Mouse (Mus musculus): ENCODE measurements around the gene Hnrnpab. TPM values are rescaled to one million over a fixed set of nuclear protein-coding genes. Genes with fewer than 3 reads are reported as not detected.

The Hnrnpab gene
- polyA plus RNA-seq, 1 experiment from 2014 or later: 636 TPM

- Histone ChIP-seq H3K4me3 (no peak overlapping the region), H3K27me3 (replicated peaks; ENCODE audit: low read depth, poor library complexity, severe bottlenecking) (no peaks in the 10 kb centered on the region), H3K36me3 (replicated peaks) (peaks cover 24% of the 10 kb centered on the region), H3K4me1 (peaks cover 13% of the 10 kb centered on the region), H3K9me3 (no peaks in the 10 kb centered on the region), H3K27ac (replicated peaks) (no peak overlapping the region)
- 85% methylated on average over 7 of the region's 7 CpGs for WGBS
- no peak for DNase-seq (ENCODE audit: low spot score)
Measured at GRCm38 (mm10) chr11:51577587-51577986, 29.1 kb downstream of the Hnrnpab start.

DNA sequence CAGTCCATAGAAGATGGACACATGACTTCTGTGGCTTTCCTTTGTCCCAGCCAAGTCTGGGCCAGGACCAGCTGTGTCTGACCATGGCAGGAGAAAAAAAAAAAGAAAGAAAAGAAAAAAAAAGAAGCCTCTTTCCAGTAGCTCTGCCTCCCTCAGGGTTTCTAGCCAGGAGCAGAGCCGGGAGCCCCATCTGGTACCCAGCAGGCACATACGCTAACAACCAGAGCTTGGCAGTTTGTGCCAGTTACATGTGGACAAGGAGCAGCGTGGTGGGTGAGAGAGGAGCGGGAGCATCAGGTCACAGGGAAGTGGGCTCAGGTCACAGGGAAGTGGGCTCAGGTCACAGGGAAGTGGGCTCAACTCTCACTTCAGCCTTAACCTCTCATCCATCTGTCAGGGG is 30.2 kb downstream of the Hnrnpab start:
- 87% methylated on average over 4 of the region's 4 CpGs for WGBS
- peaks cover 24% of the 10 kb centered on the region for H3K36me3 ChIP-seq (replicated peaks)
- no peak for DNase-seq (ENCODE audit: low spot score)
- H3K9me3 ChIP-seq: no peaks in the 10 kb centered on the region
- H3K27me3 ChIP-seq (replicated peaks; ENCODE audit: low read depth, poor library complexity, severe bottlenecking): no peaks in the 10 kb centered on the region
- no peak overlapping the region for H3K27ac ChIP-seq (replicated peaks)
- H3K4me3 ChIP-seq: no peak overlapping the region
- H3K4me1 ChIP-seq: peaks cover 16% of the 10 kb centered on the region

DNA sequence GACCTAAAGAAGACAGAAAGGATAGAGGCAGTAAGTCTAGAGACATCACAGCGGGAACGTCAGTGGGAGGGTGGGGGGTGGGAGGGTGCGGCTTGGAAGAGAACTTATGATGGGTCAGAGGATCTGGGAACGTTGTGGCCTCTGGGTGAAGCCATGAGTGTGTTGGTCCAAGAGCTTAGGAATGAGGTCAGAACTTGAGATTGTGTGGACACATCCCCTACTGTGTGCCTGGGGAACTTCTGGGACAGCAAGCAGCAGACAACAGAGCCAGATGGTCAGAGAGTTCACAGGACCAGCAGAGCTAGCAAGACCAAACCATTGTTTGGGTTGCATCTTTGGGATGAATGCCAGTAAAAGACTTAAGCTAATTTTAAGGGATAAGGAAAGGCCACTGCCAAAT is 37.8 kb downstream of the Hnrnpab start:
- Histone ChIP-seq H3K27ac (replicated peaks) (no peak overlapping the region), H3K27me3 (replicated peaks; ENCODE audit: low read depth, poor library complexity, severe bottlenecking) (no peaks in the 10 kb centered on the region), H3K4me1 (peaks cover 25% of the 10 kb centered on the region), H3K9me3 (no peaks in the 10 kb centered on the region), H3K36me3 (replicated peaks) (peaks cover 25% of the 10 kb centered on the region), H3K4me3 (no peak overlapping the region)
- 92% methylated on average over 4 of the region's 4 CpGs for WGBS
- no peak for DNase-seq (ENCODE audit: low spot score)

GRCm38 (mm10) chr11:51565951-51566350 is 40.7 kb downstream of the Hnrnpab start:
- peaks cover 23% of the 10 kb centered on the region for H3K36me3 ChIP-seq (replicated peaks)
- H3K27me3 ChIP-seq (replicated peaks; ENCODE audit: low read depth, poor library complexity, severe bottlenecking): no peaks in the 10 kb centered on the region
- DNase-seq (ENCODE audit: low spot score): no peak
- 86% methylated on average over 6 of the region's 6 CpGs for WGBS
- no peaks in the 10 kb centered on the region for H3K9me3 ChIP-seq
- H3K4me3 ChIP-seq: no peak overlapping the region
- H3K4me1 ChIP-seq: peaks cover 9% of the 10 kb centered on the region; the same call in 1 of the 2 replicates
- no peak overlapping the region for H3K27ac ChIP-seq (replicated peaks)

DNA sequence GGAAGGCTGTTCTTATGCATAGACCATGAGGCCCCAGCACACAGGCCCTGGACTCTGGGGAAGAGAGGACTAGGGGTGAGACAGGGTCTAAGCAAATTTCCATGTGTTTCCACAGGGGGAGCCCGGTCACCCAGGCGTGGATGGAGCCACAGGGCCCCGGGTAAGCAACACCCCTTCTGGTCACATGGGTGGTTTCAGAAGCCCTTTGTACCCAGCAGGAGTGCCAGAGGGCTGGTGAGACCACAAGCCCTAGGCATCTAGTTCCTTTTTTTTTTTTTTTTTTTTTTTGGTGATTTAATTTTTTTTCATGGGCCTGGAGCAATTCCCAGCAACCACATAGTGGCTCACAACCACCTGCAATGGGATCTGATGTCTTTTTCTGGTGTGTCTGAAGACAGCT is 41.6 kb downstream of the Hnrnpab start:
- no peak for DNase-seq (ENCODE audit: low spot score)
- Histone ChIP-seq H3K9me3 (no peaks in the 10 kb centered on the region), H3K4me3 (no peak overlapping the region), H3K36me3 (replicated peaks) (peaks cover 23% of the 10 kb centered on the region), H3K27me3 (replicated peaks; ENCODE audit: low read depth, poor library complexity, severe bottlenecking) (no peaks in the 10 kb centered on the region), H3K4me1 (peaks cover 7% of the 10 kb centered on the region; the same call in 1 of the 2 replicates), H3K27ac (replicated peaks) (peak overlapping the region; percentile 32; the same call in 1 of the 2 replicates)
- WGBS: 45% methylated on average over 3 of the region's 3 CpGs

DNA sequence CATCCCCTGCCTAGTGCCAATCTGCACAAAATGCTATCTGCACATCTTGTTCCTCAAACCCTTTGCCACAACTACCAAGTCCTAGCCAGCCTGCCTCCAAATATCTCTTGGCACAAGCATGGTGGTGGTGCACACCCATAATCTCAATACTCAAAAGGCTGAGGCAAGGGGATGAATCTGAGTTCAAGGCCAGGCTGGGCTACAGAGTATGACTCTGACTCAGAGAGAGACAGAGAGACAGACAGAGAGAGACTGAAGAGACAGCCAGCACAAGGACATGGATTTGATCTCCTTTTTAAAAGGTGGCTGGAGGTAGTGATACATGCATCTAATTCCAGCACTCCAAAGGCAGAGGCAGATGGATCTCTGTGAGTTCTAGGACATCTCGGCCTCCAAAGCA is 43.4 kb downstream of the Hnrnpab start:
- no peak overlapping the region for H3K27ac ChIP-seq (replicated peaks)
- no peaks in the 10 kb centered on the region for H3K9me3 ChIP-seq
- H3K27me3 ChIP-seq (replicated peaks; ENCODE audit: low read depth, poor library complexity, severe bottlenecking): no peaks in the 10 kb centered on the region
- no peak for DNase-seq (ENCODE audit: low spot score)
- peaks cover 19% of the 10 kb centered on the region for H3K36me3 ChIP-seq (replicated peaks)
- 94% methylated on average over 1 of the region's 1 CpGs for WGBS
- H3K4me3 ChIP-seq: no peak overlapping the region
- H3K4me1 ChIP-seq: peaks cover 10% of the 10 kb centered on the region; the same call in 1 of the 2 replicates

GRCm38 (mm10) chr11:51555066-51555465 is 51.6 kb downstream of the Hnrnpab start:
- peaks cover 18% of the 10 kb centered on the region for H3K4me1 ChIP-seq
- no peak for DNase-seq (ENCODE audit: low spot score)
- no peak overlapping the region for H3K27ac ChIP-seq (replicated peaks)
- H3K36me3 ChIP-seq (replicated peaks): peaks cover 6% of the 10 kb centered on the region; the same call in 1 of the 2 replicates
- WGBS: 60% methylated on average over 2 of the region's 2 CpGs
- no peaks in the 10 kb centered on the region for H3K27me3 ChIP-seq (replicated peaks; ENCODE audit: low read depth, poor library complexity, severe bottlenecking)
- no peaks in the 10 kb centered on the region for H3K9me3 ChIP-seq
- no peak overlapping the region for H3K4me3 ChIP-seq

- H3K27me3 ChIP-seq (replicated peaks; ENCODE audit: low read depth, poor library complexity, severe bottlenecking): no peaks in the 10 kb centered on the region
- H3K27ac ChIP-seq (replicated peaks): peak overlapping the region; percentile 25; the same call in 1 of the 2 replicates
- H3K4me1 ChIP-seq: peaks cover 15% of the 10 kb centered on the region
- no peak for DNase-seq (ENCODE audit: low spot score)
- WGBS: 73% methylated on average over 10 of the region's 10 CpGs
- peak overlapping the region; percentile 26; the same call in 1 of the 2 replicates for H3K4me3 ChIP-seq
- no peaks in the 10 kb centered on the region for H3K9me3 ChIP-seq
- peaks cover 6% of the 10 kb centered on the region; the same call in 1 of the 2 replicates for H3K36me3 ChIP-seq (replicated peaks)
Measured at GRCm38 (mm10) chr11:51554590-51554989, 52.1 kb downstream of the Hnrnpab start.

- H3K27me3 ChIP-seq (replicated peaks; ENCODE audit: low read depth, poor library complexity, severe bottlenecking): no peaks in the 10 kb centered on the region
- 0 out of 2 replicates have a peak, but pooled peaks cover under 1% of the 10 kb centered on the region for H3K36me3 ChIP-seq (replicated peaks)
- H3K4me3 ChIP-seq: no peak overlapping the region
- H3K9me3 ChIP-seq: no peaks in the 10 kb centered on the region
- H3K4me1 ChIP-seq: peaks cover 34% of the 10 kb centered on the region
- WGBS: 74% methylated on average over 3 of the region's 3 CpGs
- no peak overlapping the region for H3K27ac ChIP-seq (replicated peaks)
- no peak for DNase-seq (ENCODE audit: low spot score)
Measured at GRCm38 (mm10) chr11:51552091-51552490, 54.6 kb downstream of the Hnrnpab start.

GRCm38 (mm10) chr11:51551253-51551652 is 55.4 kb downstream of the Hnrnpab start:
- H3K27ac ChIP-seq (replicated peaks): no peak overlapping the region
- no peaks in the 10 kb centered on the region for H3K27me3 ChIP-seq (replicated peaks; ENCODE audit: low read depth, poor library complexity, severe bottlenecking)
- no peak overlapping the region for H3K4me3 ChIP-seq
- WGBS: 89% methylated on average over 5 of the region's 5 CpGs
- H3K9me3 ChIP-seq: no peaks in the 10 kb centered on the region
- H3K36me3 ChIP-seq (replicated peaks): no peaks in the 10 kb centered on the region
- DNase-seq (ENCODE audit: low spot score): no peak
- H3K4me1 ChIP-seq: peaks cover 42% of the 10 kb centered on the region

Other genes with a start within 250 kb of the Hnrnpab start
- 15.9 and 17.6 TPM in 2 replicates for gene Phykpl, start 22.1 kb downstream of the Hnrnpab start, polyA plus RNA-seq (2016; fragmentation: Nextera tagmentation; extraction: Ambion mirVana)
- 260 and 276 TPM in 2 replicates for gene Nhp2, start 12.9 kb upstream of the Hnrnpab start, polyA plus RNA-seq (2016; fragmentation: Nextera tagmentation; extraction: Ambion mirVana)
- gene Rmnd5b, start 29.0 kb upstream of the Hnrnpab start, polyA plus RNA-seq (2016; fragmentation: Nextera tagmentation; extraction: Ambion mirVana): 32.7 and 38.1 TPM in 2 replicates
- 15.8 and 17.4 TPM in 2 replicates for gene N4bp3, start 44.0 kb upstream of the Hnrnpab start, polyA plus RNA-seq (2016; fragmentation: Nextera tagmentation; extraction: Ambion mirVana)
- gene D930048N14Rik, start 44.1 kb upstream of the Hnrnpab start, polyA plus RNA-seq (2016; fragmentation: Nextera tagmentation; extraction: Ambion mirVana): 1.6 and 2.4 TPM in 2 replicates
- 84.2 TPM in 2 replicates for gene 0610009B22Rik, start 82.0 kb upstream of the Hnrnpab start, polyA plus RNA-seq (2016; fragmentation: Nextera tagmentation; extraction: Ambion mirVana)
- 13.5 and 14.3 TPM in 2 replicates for gene Sec24a, start 156.8 kb upstream of the Hnrnpab start, polyA plus RNA-seq (2016; fragmentation: Nextera tagmentation; extraction: Ambion mirVana)
- gene Sar1b, start 156.8 kb upstream of the Hnrnpab start, polyA plus RNA-seq (2016; fragmentation: Nextera tagmentation; extraction: Ambion mirVana): 94.9 and 105 TPM in 2 replicates